Mouse (Mus musculus) lung, adult 2 months (tissue): ENCODE results near the gene Tpk1. TPM values are rescaled to one million over a fixed set of nuclear protein-coding genes. Genes with fewer than 3 reads are reported as not detected.

Experiments used
- DNase-seq: peaks from one replicate; pipeline ENCODE4 v3.0.0; 2022
- H3K4me1 ChIP-seq: fragments of 200-500 bp; 2 replicates; pipeline ENCODE4 v1.6.1; 2011; ENCODE audit warnings: low read length; ENCODE audit not compliant: control insufficient read depth, insufficient read depth
- H3K4me3 ChIP-seq: fragments of 200-500 bp; replicated peaks from 2 replicates; pipeline ENCODE3; 2011; ENCODE audit warnings: low read depth, mild to moderate bottlenecking, control low read depth, low read length; ENCODE audit errors: extremely low read depth
- CTCF ChIP-seq: fragments of 200-500 bp; IDR thresholded peaks from 2 replicates; pipeline ENCODE4 v1.5.1; 2011; ENCODE audit warnings: mild to moderate bottlenecking, low read length, control low read depth; ENCODE audit not compliant: insufficient read depth
- POLR2A ChIP-seq: fragments of 200-500 bp; IDR thresholded peaks from 2 replicates; pipeline ENCODE4 v1.6.1; 2011; ENCODE audit warnings: low read depth, mild to moderate bottlenecking, control low read depth, low read length, borderline replicate concordance; ENCODE audit errors: extremely low read depth
- WGBS: fragments of 180-500 bp; shearing (Covaris S2); methylation state at CpG from one replicate; pipeline ENCODE4 v1.1.7; 2018; 5-methylcytosine and 5-hydroxymethylcytosine counted together
- polyA plus RNA-seq: library from polyadenylated mRNA; depleted of rRNA; stranded (reverse); fragments of >200 nt; gene quantifications from 2 replicates; pipeline ENCODE4 v1.2.3, GENCODE M21; 2012

Gene Tpk1
- polyA plus RNA-seq, 1 experiment, result 3.3 TPM

- DNase-seq, result no peak
- Histone ChIP-seq H3K4me1 (peaks cover 3% of the 10 kb centered on the region; the same call in 1 of the 2 replicates), H3K4me3 (no peak overlapping the region)
- 75% methylated on average over 2 of the region's 2 CpGs for WGBS
- TF ChIP-seq POLR2A, result no peak
- no peak for TF ChIP-seq CTCF
These were observed 1.6 kb upstream of the Tpk1 start for GRCm38 (mm10) chr6:43667681-43668080.

GRCm38 (mm10) chr6:43666611-43667400 lies 728 bp upstream of the Tpk1 start:
- TF ChIP-seq POLR2A (no peak), CTCF (no peak)
- 75% methylated on average over 7 of the region's 7 CpGs for WGBS
- H3K4me1 ChIP-seq, result peaks cover 3% of the 10 kb centered on the region; the same call in 1 of the 2 replicates
- no peak overlapping the region for H3K4me3 ChIP-seq
- no peak for DNase-seq

- peaks cover 3% of the 10 kb centered on the region; the same call in 1 of the 2 replicates for H3K4me1 ChIP-seq
- no peak for DNase-seq
- H3K4me3 ChIP-seq, result no peak overlapping the region
- no peak for TF ChIP-seq CTCF
- TF ChIP-seq POLR2A, result no peak
- WGBS, result 79% methylated on average over 2 of the region's 2 CpGs
These were observed 4.3 kb downstream of the Tpk1 start for GRCm38 (mm10) chr6:43661822-43662221.

GRCm38 (mm10) chr6:43658290-43658689 lies 7.8 kb downstream of the Tpk1 start:
- WGBS, result 29% methylated on average over 4 of the region's 4 CpGs
- no peak for DNase-seq
- no peak overlapping the region for H3K4me3 ChIP-seq
- peaks cover 7% of the 10 kb centered on the region for H3K4me1 ChIP-seq
- TF ChIP-seq POLR2A, result no peak
- TF ChIP-seq CTCF, result no peak

GRCm38 (mm10) chr6:43657845-43658244 lies 8.2 kb downstream of the Tpk1 start:
- Histone ChIP-seq H3K4me1 (peaks cover 7% of the 10 kb centered on the region), H3K4me3 (no peak overlapping the region)
- 85% methylated on average over 3 of the region's 3 CpGs for WGBS
- no peak for DNase-seq
- TF ChIP-seq CTCF, result no peak
- TF ChIP-seq POLR2A, result no peak

GRCm38 (mm10) chr6:43654876-43655456 lies 11.1 kb downstream of the Tpk1 start:
- no peak overlapping the region for H3K4me3 ChIP-seq
- WGBS, result 50% methylated on average over 8 of the region's 8 CpGs
- TF ChIP-seq POLR2A, result no peak
- TF ChIP-seq CTCF, result no peak
- DNase-seq, result no peak
- H3K4me1 ChIP-seq, result peaks cover 7% of the 10 kb centered on the region

- Histone ChIP-seq H3K4me1 (peaks cover 2% of the 10 kb centered on the region; the same call in 1 of the 2 replicates), H3K4me3 (no peak overlapping the region)
- WGBS, result 93% methylated on average over 2 of the region's 2 CpGs
- TF ChIP-seq POLR2A (no peak), CTCF (no peak)
- no peak for DNase-seq
These were observed 16.6 kb downstream of the Tpk1 start for GRCm38 (mm10) chr6:43649516-43649915.

DNA sequence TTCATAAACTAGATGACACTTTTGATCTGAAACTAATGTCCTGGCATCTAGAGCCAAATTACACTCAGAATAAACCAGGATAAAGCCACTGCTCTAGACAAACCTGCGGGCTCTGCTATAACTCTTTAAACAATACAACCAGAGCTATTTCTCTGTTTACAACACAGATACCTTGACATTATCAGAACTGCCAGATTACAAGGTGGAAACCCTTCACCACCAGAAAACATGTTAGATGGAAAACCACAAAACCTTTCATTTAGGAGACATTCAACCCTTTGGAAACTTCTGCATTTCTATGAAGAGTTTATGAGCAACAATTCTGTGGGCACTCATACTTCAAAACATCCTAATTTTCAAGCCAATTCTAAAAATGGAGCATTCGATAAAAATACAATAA lies 20.4 kb downstream of the Tpk1 start:
- TF ChIP-seq CTCF, result no peak
- no peak for TF ChIP-seq POLR2A
- no peak for DNase-seq
- WGBS, result 69% methylated on average over 2 of the region's 2 CpGs
- no peaks in the 10 kb centered on the region; the same call in 1 of the 2 replicates for H3K4me1 ChIP-seq
- H3K4me3 ChIP-seq, result no peak overlapping the region

DNA sequence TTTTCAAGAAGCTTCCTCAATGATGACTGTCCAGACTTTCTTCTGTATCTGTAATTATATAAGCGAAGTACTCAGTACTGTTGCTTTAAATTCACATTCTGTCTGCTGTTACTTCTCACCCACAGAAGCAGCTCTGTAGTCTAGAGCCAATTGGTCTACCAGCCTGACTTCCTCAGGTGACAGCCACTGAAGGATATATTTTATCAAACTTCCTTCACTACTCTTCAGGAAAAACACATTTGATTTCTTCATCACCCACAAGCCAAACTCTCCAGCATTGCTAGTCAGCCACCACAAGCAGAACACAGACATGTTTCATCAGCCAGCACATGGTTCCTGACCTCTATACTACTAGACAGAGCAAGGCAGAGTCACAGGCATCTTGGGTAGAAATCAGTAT lies 21.0 kb downstream of the Tpk1 start:
- no peak for TF ChIP-seq CTCF
- no peak for TF ChIP-seq POLR2A
- no peaks in the 10 kb centered on the region; the same call in 1 of the 2 replicates for H3K4me1 ChIP-seq
- 73% methylated on average over 1 of the region's 1 CpGs for WGBS
- H3K4me3 ChIP-seq, result no peak overlapping the region
- DNase-seq, result no peak
